Mouse (Mus musculus) midbrain, embryonic 11.5 days (tissue): ENCODE measurements around the gene Sstr4. TPM values are rescaled to one million over a fixed set of nuclear protein-coding genes. Genes with fewer than 3 reads are reported as not detected.
A peak's percentile ranks its signal among the peaks of the same experiment; 100 is the strongest.

Source experiments
- ATAC-seq: fragments of 200-750 bp; cut with Nextera tagmentation; 2 replicates; pipeline ENCODE4 v1.8.0; 2017; ENCODE audit warnings: moderate TSS enrichment, moderate library complexity; ENCODE audit not compliant: low FRiP score
- DNase-seq: peaks from one replicate; pipeline ENCODE4 v3.0.0; 2015; ENCODE audit warnings: low spot score; ENCODE audit errors: missing footprints
- H3K27ac ChIP-seq: fragments of 300-500 bp; sonication (generic); 2 replicates; pipeline ENCODE4 v1.5.1; 2014; ENCODE audit warnings: low read depth, low read length
- H3K27me3 ChIP-seq: fragments of 300-500 bp; sonication (generic); 2 replicates; pipeline ENCODE4 v1.6.1; 2014; ENCODE audit warnings: mild to moderate bottlenecking, low read length, moderate library complexity, mixed read lengths; ENCODE audit not compliant: control insufficient read depth, insufficient read depth
- H3K36me3 ChIP-seq: fragments of 300-500 bp; sonication (generic); 2 replicates; pipeline ENCODE4 v1.6.1; 2014; ENCODE audit warnings: mild to moderate bottlenecking, low read length, moderate library complexity, mixed read lengths; ENCODE audit not compliant: control insufficient read depth, insufficient read depth
- H3K4me1 ChIP-seq: fragments of 300-500 bp; sonication (generic); 2 replicates; pipeline ENCODE4 v1.6.1; 2014; ENCODE audit warnings: low read length; ENCODE audit not compliant: control insufficient read depth, insufficient read depth
- H3K4me2 ChIP-seq: fragments of 300-500 bp; sonication (generic); 2 replicates; pipeline ENCODE4 v1.6.1; 2014; ENCODE audit warnings: mild to moderate bottlenecking, moderate library complexity
- H3K4me3 ChIP-seq: fragments of 300-500 bp; sonication (generic); 2 replicates; pipeline ENCODE4 v1.5.1; 2014; ENCODE audit warnings: low read depth, low read length
- H3K9ac ChIP-seq: fragments of 300-500 bp; sonication (generic); 2 replicates; pipeline ENCODE4 v1.6.1; 2014; ENCODE audit warnings: low read length
- H3K9me3 ChIP-seq: fragments of 300-500 bp; sonication (generic); 2 replicates; pipeline ENCODE4 v1.6.1; 2016; ENCODE audit warnings: low read length; ENCODE audit not compliant: control insufficient read depth
- WGBS: fragments of 180-500 bp; shearing (Covaris S2); extraction: QIAGEN DNeasy Blood & Tissue Kit; methylation state at CpG from one replicate; pipeline ENCODE4 v1.1.7; 2014; 5-methylcytosine and 5-hydroxymethylcytosine counted together
- polyA plus RNA-seq: library from polyadenylated mRNA; unstranded; fragments of >200 nt; fragmentation: Nextera tagmentation; extraction: Ambion mirVana; gene quantifications from 2 replicates; pipeline ENCODE4 v1.2.1, GENCODE M21; 2014

Sstr4 gene
- polyA plus RNA-seq, 1 experiment from 2014 or later: 1.4 TPM

DNA sequence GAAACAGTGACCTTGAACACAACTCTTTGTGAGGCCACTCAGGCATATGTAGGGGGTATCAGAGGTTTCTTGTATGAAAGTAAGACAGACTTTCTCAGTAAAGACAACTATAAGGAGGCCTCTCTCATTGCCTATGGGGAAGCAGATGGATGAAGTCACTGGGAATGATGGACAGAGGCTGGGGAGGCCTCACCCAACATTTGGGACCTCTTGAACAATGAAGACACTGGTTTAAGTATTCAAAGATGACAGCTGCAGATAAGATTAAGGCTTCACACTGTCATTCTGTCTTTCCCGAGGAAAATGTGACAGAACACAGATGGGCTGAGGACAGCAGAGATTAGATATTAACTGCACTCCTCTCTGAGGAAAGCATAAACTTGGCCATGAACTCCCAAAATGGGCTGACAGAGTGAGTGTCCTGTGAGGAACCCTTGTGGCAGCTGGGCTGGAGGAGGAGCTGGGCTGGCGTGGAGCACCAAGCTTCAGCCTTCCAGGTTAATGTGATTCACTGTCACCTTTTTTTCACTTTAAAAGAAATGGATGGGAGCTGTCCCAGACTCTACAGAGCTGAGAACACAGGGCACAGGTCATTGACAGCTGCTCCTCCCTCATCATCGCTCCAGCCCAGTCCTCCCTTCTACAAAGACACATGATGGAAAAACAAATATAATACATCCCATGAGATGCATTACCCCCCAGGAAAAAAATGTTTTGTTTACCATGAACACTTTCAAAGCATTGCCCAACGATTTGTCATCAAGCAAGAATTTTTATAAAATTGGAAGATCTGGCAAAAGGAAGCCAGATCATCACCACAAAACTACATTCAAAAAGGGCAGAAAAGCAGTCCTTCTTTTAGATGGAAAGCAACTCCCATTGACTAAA is 23.2 kb upstream of the Sstr4 start:
- no peak for ATAC-seq

GRCm38 (mm10) chr2:148373602-148374071 is 21.5 kb upstream of the Sstr4 start:
- no peaks in the 10 kb centered on the region for H3K36me3 ChIP-seq
- H3K4me3 ChIP-seq: no peak overlapping the region
- DNase-seq (peak; percentile 21), ATAC-seq (no peak)
- no peak overlapping the region for H3K9ac ChIP-seq
- H3K4me2 ChIP-seq: no peak overlapping the region
- no peaks in the 10 kb centered on the region for H3K27me3 ChIP-seq
- no peaks in the 10 kb centered on the region for H3K9me3 ChIP-seq
- no peaks in the 10 kb centered on the region for H3K4me1 ChIP-seq
- 78% methylated on average over 2 of the region's 2 CpGs for WGBS
- H3K27ac ChIP-seq: no peak overlapping the region

More for the DNA sequence above, 23.2 kb upstream of the Sstr4 start:
- Histone ChIP-seq H3K4me1 (no peaks in the 10 kb centered on the region), H3K27me3 (no peaks in the 10 kb centered on the region), H3K9ac (no peak overlapping the region), H3K4me2 (no peak overlapping the region), H3K27ac (no peak overlapping the region), H3K9me3 (no peaks in the 10 kb centered on the region), H3K36me3 (no peaks in the 10 kb centered on the region), H3K4me3 (no peak overlapping the region)
- peak; percentile 53 for DNase-seq
- 72% methylated on average over 4 of the region's 4 CpGs for WGBS

- Histone ChIP-seq H3K9me3 (no peaks in the 10 kb centered on the region), H3K36me3 (no peaks in the 10 kb centered on the region), H3K9ac (no peak overlapping the region), H3K27me3 (no peaks in the 10 kb centered on the region), H3K4me3 (no peak overlapping the region), H3K27ac (no peak overlapping the region), H3K4me1 (no peaks in the 10 kb centered on the region), H3K4me2 (no peak overlapping the region)
- 78% methylated on average over 10 of the region's 10 CpGs for WGBS
- DNase-seq: peak; percentile 90
- no peak for ATAC-seq
Measured at GRCm38 (mm10) chr2:148375326-148376150, 19.6 kb upstream of the Sstr4 start.

GRCm38 (mm10) chr2:148378817-148379342 is 16.3 kb upstream of the Sstr4 start:
- no peak overlapping the region for H3K9ac ChIP-seq
- DNase-seq: no peak
- 68% methylated on average over 1 of the region's 1 CpGs for whole genome bisulfite sequencing
- H3K4me2 ChIP-seq: no peak overlapping the region
- ATAC-seq: no peak
- no peak overlapping the region for H3K27ac ChIP-seq
- H3K4me1 ChIP-seq: no peaks in the 10 kb centered on the region
- no peak overlapping the region for H3K4me3 ChIP-seq
- H3K9me3 ChIP-seq: no peaks in the 10 kb centered on the region
- no peaks in the 10 kb centered on the region for H3K27me3 ChIP-seq
- H3K36me3 ChIP-seq: no peaks in the 10 kb centered on the region

DNA sequence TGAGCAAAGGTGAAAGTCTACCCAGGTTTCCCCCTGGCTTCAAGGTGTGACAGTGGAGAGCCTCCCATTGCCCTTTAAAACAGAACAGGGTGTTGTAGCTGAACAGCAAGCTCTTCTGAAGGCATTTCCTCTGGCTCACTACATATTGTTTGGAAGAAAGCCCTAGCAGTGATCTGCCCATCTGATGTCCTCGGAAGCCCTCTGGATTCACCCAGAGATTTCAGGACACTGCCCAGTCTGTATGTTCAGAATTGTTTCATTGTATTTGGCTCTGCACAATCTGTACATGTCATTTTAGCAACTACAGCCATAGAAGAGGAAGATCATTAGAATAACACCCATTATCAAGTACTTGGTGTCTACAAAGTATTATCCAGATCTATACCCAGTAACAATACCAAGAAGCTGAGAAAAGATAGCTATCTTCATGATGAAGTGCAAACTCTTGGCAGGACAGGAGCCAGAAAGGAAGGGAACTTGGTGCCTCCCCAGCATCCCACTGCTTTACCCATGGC is 15.2 kb upstream of the Sstr4 start:
- WGBS: 91% methylated on average over 1 of the region's 1 CpGs
- H3K27me3 ChIP-seq: no peaks in the 10 kb centered on the region
- DNase-seq (peak; percentile 44), ATAC-seq (no peak)
- no peak overlapping the region for H3K27ac ChIP-seq
- no peaks in the 10 kb centered on the region for H3K36me3 ChIP-seq
- no peaks in the 10 kb centered on the region for H3K9me3 ChIP-seq
- H3K4me1 ChIP-seq: no peaks in the 10 kb centered on the region
- H3K9ac ChIP-seq: no peak overlapping the region
- H3K4me2 ChIP-seq: no peak overlapping the region
- no peak overlapping the region for H3K4me3 ChIP-seq

- ATAC-seq (no peak), DNase-seq (peak; percentile 77)
- Histone ChIP-seq H3K9me3 (no peaks in the 10 kb centered on the region), H3K9ac (no peak overlapping the region), H3K36me3 (no peaks in the 10 kb centered on the region), H3K27ac (no peak overlapping the region), H3K27me3 (no peaks in the 10 kb centered on the region), H3K4me3 (no peak overlapping the region), H3K4me1 (no peaks in the 10 kb centered on the region), H3K4me2 (no peak overlapping the region)
- 81% methylated on average over 2 of the region's 2 CpGs for WGBS
Measured at GRCm38 (mm10) chr2:148381076-148381475, 14.1 kb upstream of the Sstr4 start.

DNA sequence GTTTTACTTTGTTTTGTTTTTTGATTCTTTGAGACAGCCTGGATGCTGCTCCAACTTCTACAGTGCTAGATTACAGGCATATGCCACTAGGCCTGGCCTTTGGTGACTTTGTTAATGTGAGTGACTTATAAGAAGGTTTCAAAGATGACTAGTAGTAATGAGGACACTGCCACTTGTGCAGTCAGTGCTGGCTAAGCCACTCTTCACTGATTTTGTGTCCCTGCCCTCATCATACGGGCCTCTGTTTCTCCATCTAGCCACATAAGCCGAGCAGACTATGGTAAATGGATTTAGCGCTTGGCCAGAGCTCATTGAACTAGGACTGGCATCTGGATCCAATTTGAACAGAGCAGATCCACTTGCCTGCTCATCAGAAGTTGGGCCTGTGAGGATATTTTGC is 8.7 kb upstream of the Sstr4 start:
- no peak for ATAC-seq
- no peak overlapping the region for H3K4me2 ChIP-seq
- DNase-seq: peak; percentile 53
- H3K27ac ChIP-seq: no peak overlapping the region
- H3K9me3 ChIP-seq: no peaks in the 10 kb centered on the region
- 75% methylated on average over 3 of the region's 3 CpGs for WGBS
- H3K36me3 ChIP-seq: no peaks in the 10 kb centered on the region
- H3K4me3 ChIP-seq: no peak overlapping the region
- no peaks in the 10 kb centered on the region for H3K27me3 ChIP-seq
- no peaks in the 10 kb centered on the region for H3K4me1 ChIP-seq
- no peak overlapping the region for H3K9ac ChIP-seq

DNA sequence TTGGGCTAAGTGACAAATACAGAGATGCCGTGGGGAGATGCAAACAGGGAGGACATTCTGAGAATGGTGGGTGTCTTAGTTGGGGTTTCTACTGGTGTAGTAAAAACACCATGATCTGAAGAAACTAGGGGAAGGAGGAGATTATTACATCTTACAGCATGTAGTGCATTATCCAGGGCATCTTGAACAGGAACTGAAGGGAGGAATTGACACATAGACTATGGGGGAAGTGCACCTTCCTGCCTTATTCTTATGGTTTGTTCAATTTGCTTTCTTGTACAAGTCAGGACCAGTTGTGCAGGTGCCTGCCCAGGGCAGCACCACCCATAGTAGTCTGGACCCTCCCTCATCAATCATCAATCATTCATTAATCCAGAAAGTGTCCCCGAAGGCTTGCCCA is 8.2 kb upstream of the Sstr4 start:
- H3K9ac ChIP-seq: no peak overlapping the region
- H3K4me3 ChIP-seq: no peak overlapping the region
- no peak overlapping the region for H3K27ac ChIP-seq
- no peak for ATAC-seq
- no peaks in the 10 kb centered on the region for H3K27me3 ChIP-seq
- H3K9me3 ChIP-seq: no peaks in the 10 kb centered on the region
- peak; percentile 6 for DNase-seq
- H3K36me3 ChIP-seq: no peaks in the 10 kb centered on the region
- no peaks in the 10 kb centered on the region for H3K4me1 ChIP-seq
- H3K4me2 ChIP-seq: no peak overlapping the region
- 85% methylated on average over 2 of the region's 2 CpGs for WGBS
